Mouse (Mus musculus): Measurements from ENCODE around the gene Sox30.

- TF ChIP-seq CTCF (IDR thresholded peaks at IDR 0.05; ENCODE audit: insufficient read depth, low read depth, low read length) (no peak), POLR2A (IDR thresholded peaks at IDR 0.05; ENCODE audit: insufficient read depth, low read depth, low read length) (no peak)
Observed at GRCm38 (mm10) chr11:46059887-46060650, 80.0 kb downstream of the Sox30 start.
